ENCODE assay signal across 15 mouse cellular contexts in the genomic region with DNA sequence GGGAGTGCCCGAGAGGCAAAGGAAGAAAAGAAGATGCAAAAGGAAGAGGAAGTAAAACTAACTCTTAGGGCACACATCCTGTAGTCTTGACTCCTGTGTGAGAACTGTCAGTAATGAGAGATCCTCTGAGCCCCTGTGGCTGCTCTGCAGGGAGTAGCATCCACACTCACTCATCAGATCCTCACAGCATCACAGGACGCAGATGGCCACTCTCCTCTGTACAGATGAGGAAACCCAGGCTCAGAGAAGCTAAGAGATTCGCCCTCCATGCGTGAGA.
"Had no signal": no experiment of that assay in that cellular context is flagged by ENCODE, and none has a peak within 500 bp of the region (broad histone marks: within the 10 kb centered on the region; RNA-seq: fewer than 3 reads in every experiment).

No protein-coding gene starts in this region.

- DNase-seq: kidney, adult 8-10 months; kidney, postnatal 36 days; layer of hippocampus, adult 9-11 months; layer of hippocampus, postnatal 36 days; lung, adult 18-20 months; midbrain, embryonic 14.5 days; right cerebral cortex, postnatal 4 days; spleen, adult 18-20 months; thymus, adult 18-20 months; thymus, postnatal 14 days had no signal

- H3K36me3 ChIP-seq: limb, embryonic 12.5 days; midbrain, embryonic 10.5 days; neural tube, embryonic 15.5 days had no signal

- H3K4me3 ChIP-seq: limb, embryonic 12.5 days; midbrain, embryonic 10.5 days; myocyte; neural tube, embryonic 15.5 days had no signal

- H3K27ac ChIP-seq: limb, embryonic 12.5 days; liver, embryonic 14.5 days; midbrain, embryonic 10.5 days; neural tube, embryonic 15.5 days had no signal
